Mouse (Mus musculus) right cerebral cortex, postnatal 36 days (tissue): ENCODE data around the gene Pnpla7.
"Not testable (repeated sequence)": the region's sequence is repeated elsewhere in the genome, so short reads cannot be mapped to it uniquely, and the experiment has no call there.

Source experiments
- DNase-seq, 2 experiments: peaks; one replicate each; pipeline ENCODE4 v3.0.0; 2022; ENCODE audit warnings: low spot score in 2 of 2, mixed read lengths in 1 of 2

Pnpla7 gene

DNA sequence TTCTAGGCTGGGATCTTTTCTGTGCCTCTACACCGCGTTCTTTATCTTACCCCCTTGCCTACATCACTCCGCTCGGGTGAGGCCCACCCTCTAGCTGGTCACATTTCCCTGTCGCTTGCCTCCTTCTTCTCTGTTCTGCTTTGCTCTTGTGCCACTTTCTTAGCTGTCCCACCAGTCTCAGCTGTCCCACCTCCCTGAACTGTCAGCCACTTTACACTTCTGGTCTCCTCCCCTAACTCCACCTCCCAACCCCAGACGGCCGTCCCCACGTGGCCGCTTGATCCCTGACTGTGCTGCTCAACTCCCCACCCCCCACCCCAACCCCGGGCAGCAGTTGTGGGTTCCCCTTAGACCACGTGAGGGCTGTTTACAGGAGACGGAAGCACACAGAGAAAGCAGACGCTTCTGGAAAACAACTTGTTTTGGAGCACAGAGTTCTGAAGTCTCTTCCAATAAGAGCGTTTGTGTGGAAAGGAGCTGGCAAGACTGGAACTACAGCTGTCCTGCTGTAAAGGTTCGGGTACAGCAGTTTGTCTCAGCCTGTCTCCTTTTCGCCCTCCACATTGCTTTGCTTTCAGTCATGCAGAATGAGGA is at the start of gene Pnpla7:
Gene Pnpla7 (plus strand): TSS at position 330 of the 594 bp plus-strand sequence.
- peak; percentile 66 to 71 for DNase-seq

DNA sequence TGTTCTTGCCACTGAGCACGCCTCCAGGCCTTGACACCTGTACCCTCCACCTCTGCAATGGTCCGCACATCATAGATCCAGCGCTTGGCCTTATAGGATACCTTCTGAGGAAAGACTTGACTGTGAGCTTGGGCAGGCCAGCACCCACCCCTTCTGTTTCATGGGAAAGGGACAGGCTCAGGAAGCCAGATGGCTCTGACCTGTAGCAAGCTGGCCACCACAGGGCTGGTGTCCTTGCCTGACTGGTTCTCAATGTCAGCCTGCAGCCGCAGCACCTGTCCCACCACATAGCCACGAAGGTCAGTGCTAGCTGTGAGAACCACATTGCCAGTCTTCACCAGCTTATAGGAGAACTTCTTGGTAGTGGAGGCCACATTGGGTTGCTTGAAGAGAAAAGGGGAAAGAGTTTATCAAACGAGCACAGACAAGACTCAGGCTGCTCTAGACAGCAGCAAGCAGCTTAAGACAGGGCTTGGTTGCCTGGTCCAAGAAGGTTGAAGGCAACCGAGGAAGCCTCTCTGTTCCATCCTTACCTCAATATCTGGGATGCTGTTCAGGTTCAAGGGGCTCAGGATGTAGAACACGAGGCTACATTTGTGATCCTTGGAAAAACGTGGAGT is 49.4 kb upstream of the Pnpla7 start:
- no peak for DNase-seq

DNA sequence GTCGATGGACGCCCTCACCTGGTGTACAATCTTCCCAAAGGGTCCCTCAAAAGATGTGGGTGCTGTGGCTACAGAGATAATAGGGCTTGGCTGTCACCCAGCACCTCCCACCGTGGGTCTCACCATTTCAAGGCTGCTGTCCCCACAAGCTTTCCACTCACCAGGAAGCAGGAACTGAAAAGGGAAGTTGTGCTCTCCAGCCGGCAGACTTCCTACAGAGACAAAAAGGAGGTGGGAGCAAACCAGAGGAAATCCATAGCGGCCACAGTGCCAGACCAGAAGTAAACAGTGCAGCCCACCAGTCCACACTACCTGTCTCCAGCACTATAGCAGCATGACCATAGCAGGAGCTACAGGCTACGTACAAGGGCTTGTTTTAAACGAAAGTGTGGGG is 48.9 kb upstream of the Pnpla7 start:
- DNase-seq = no peak

DNA sequence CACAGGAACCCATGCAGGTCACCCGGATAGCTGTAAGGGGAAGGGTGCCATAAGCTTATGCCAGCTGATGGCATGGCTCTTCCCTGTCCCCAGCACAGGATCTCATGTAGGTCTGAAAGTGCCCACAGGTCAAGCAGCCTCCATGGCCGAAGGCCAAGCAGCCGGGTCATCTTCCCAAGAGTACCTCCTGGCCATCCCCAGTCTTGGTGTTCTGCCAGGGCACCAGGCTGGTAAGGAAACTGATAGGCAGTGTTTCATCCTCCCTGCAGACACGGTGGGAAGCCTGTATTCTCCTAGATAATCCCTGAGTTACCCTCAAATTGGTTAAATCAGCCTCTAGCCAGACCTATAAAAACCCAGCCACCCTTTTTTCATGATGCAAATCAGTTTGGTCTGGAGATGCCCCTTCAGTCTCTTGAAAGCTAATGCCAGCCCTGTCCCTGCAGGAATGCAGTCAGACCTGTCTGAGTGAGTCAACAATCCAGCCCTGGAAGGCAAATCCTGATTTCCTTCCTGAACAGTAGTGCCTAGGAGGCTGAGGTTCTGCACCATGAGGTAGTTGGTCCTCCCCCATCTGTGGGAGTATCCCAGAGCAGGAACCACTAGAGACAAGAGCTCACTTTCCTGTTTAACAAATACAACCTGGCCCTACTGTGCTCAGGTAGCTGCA is 47.9 kb upstream of the Pnpla7 start:
- no peak for DNase-seq

DNA sequence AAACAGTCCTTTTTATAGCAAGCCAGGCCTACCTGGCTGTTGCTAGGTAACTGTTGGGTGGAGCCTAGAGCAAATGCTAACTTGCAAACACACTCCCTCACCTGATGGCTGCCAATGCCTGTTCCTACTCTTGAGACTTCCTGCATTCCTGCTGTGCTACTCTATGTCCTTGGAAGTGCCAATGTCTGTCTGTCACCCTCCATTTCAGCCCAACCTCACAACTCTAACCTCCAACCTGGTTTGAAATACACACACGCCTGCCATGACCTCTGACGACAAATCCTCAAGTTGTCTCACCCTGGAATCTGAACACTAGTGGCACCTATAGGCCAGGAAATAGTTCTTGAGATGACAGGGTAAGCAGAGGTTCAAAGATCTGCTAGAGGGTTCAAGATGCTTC is 46.7 kb upstream of the Pnpla7 start:
- no peak for DNase-seq

DNA sequence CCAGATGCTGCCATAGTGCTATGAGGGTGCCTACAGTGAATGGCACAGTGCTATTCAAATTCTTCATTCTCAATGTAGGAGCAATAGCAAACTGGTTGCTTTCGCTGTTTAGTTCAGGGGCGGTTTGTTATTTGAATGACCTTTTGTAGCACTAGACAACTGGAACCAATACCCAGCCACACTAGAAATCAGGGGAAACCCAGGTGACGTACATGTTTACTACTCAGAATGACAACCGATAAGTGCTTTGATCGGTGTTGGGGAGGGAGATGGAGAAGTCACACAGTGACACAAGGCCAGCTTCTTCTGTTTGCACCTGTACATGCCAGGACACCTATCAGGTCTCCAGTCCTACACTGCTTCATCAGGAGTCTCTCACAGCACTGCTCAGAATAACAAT is 46.2 kb upstream of the Pnpla7 start:
- DNase-seq = no peak

DNA sequence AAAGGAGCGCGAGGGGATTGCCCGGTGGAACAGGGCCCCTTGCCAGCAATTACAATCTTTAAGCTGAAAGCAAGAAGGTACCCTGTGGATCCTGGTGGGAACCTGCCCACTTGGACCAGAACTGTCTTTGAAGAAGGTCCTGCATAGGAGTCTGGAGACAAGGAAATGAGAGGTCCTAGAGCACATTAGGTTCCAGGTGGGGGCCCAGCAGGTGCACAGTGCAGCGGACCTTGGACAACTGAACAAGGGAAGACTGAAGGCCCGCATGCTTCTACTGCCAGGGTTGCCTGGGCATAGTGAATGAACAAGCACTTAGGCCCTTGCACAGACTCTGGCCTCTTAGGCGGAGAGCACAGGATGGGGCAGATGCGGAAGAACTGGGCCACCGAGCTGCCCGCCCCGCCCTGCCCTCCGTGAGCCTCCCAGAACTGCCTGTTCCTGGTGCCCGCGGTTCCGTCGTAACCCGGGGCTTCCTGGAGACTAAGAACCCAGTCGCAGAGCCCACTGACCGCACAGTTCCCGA is 41.3 kb upstream of the Pnpla7 start:
- no peak for DNase-seq

DNA sequence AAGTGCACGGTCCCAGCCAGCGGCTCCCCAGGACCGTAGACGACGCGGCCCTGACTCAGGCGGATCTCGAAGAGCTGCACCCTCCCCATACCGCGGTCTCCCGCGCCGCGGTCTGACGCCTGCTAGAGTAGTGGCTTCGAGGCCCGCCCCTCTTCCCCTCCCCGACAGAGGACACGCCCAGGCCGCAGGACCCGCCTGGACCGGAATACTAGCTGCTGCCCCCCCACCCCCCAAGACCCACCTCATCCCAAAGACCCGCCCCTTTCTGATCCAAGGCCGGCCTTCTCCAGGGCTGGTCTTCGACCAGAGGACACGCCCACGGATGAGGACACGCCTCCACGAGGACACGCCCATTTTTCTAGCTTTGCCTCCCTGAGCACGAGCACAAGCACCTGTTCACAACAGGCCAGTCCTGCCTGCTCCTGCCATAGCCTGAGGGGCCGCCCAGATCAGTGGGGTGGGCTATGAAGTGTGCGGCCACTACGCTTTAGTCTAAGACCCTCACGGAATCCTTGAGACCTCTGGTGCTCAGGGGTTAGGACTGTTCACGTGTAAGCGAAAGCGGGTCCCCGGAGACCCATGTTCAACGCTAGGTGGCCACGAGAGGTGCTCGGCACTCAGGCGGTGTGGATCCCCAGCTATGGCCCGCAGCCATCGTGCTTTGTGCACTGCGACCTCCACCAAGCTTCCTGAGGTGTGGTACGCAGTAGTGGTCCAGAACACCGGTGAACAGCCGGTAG is 40.6 kb upstream of the Pnpla7 start, which contains the start of gene Arrdc1:
Gene Arrdc1 (minus strand): TSS at position 196 of the 740 bp plus-strand sequence.
- peak; percentile 69 to 81 for DNase-seq

DNA sequence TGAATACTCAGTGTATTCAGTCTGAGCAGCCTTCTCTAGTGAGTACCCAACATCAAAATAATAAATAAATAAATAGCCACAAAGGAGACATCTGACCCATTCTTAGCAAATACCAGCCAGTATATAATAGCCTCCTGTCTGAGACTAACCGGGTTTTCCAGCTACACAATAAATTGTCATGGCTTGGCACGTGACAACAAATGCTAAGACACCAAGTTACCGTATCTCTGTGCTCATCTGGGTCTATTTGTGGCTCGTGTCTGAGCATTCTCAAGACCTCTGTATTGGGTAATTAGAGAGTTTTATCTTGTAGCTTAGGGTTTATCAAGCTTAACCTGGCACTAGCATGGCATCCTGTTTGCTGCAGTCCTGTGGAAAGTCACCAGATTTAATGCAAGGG is 33.7 kb upstream of the Pnpla7 start:
- no peak for DNase-seq

DNA sequence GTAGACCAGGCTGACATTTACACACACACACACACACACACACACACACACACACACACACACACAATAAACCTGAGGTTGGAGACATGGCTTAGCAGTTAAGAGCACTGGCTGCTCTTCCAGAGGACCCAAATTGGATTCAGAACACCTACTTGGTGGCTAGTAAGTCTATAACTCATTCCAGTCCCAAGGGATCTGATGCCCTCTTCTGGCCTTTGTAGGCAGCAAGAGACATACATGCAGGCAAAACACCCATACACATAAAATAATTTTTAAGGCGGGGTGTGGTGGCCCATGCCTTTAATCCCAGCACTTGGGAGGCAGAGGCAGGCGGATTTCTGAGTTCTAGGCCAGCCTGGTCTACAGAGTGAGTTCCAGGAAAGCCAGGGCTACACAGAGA is 31.5 kb upstream of the Pnpla7 start:
- DNase-seq = not testable (repeated sequence)

DNA sequence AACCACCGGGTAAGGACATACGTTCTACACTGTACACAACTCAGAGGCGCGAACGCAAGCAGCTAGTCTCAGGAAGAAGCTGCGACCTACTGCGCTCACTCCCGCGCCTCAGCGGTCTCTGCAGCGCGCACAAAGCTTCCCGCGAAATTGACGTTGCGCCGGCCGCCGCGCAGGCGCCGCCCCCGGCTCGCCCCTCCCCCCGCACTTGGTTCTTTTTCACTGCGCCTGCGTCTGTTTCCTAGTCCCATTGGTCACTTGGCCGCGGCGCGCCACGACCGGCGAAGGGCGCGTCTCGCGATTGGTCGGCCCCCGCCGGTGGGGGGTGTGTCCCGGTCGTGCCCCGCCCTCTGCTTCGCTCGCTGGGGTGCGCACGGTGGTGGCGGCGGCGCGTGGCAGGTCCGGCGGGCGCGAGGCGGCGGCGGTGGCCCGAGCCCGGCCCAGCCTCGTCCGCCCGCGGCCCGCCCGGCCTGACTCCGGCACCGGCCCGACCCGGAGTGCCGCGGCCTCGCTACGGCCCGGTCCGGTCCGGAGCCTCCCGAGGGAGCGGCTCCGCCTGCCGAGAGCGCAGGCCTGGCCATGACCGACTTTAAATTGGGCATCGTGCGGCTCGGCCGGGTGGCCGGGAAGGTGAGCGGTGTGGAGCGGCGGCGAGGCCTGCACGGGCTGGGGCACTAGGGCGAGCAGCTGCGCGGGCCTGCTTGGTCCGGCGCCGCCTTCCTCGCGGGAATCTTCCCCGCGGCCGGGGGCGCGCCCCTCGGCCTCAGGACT is 26.2 kb upstream of the Pnpla7 start, which contains the start of gene Zmynd19:
Gene Zmynd19 (plus strand): TSS at position 372 of the 768 bp plus-strand sequence.
- peak; percentile 95 for DNase-seq

DNA sequence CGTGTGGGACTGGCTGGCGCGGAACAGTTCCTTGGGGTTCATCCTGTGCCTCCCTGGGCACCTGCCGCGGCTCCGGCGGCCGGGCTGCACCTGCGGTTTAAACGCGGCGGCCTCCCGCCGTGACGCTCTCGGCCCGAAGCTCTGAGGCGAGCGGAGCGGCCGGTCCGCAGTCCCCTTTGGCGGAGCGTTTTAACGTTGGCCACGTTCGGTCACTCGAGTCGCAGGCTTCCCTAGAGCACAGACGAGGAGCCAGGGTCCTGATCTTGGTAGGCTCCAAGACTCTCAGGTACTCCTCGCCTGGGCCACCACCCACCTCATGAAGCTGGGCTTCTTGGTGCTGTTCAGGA is 25.7 kb upstream of the Pnpla7 start:
- DNase-seq = no peak

DNA sequence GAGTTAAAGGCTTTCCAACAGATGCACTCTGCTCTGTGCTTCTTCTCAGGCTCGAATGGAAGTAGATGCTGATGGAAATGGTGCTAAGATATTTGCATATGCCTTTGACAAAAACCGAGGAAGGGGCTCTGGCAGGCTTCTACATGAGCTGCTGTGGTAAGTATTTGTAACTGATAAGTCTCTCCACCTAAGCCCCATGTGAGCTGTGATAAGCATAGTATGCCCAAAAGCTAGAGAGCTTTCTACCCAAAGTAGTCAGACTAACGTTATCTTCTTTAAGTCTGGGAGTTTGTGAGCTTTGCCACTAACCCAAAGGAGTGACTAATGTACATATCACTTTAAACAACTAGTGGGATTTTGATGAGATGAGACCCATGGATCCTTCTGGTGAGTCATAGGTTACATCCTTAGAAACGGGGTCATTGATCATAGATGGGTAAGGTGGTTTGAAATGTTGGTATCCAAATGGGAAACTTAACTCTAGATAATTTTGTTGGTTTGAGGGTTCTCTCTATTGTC is 23.2 kb upstream of the Pnpla7 start:
- no peak for DNase-seq

DNA sequence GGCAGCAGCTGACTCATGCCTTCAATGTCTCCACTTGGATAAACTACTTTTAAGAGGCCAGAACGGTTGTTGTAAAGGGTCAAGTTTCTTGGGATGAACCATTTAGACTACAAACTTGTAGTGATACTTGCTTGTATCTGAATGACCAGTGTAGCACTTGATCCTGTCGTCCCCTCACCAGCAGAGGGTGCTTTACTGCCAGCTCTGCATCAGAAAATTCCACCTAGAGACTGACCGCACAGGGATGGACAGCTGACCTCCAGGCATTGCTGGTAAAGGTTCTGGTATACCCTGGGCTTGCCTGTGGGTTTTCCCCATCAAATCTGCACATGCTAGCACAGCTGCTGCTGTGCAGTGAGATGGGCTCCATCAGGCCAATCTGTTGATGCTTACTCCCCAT is 14.9 kb upstream of the Pnpla7 start:
- DNase-seq = no peak

DNA sequence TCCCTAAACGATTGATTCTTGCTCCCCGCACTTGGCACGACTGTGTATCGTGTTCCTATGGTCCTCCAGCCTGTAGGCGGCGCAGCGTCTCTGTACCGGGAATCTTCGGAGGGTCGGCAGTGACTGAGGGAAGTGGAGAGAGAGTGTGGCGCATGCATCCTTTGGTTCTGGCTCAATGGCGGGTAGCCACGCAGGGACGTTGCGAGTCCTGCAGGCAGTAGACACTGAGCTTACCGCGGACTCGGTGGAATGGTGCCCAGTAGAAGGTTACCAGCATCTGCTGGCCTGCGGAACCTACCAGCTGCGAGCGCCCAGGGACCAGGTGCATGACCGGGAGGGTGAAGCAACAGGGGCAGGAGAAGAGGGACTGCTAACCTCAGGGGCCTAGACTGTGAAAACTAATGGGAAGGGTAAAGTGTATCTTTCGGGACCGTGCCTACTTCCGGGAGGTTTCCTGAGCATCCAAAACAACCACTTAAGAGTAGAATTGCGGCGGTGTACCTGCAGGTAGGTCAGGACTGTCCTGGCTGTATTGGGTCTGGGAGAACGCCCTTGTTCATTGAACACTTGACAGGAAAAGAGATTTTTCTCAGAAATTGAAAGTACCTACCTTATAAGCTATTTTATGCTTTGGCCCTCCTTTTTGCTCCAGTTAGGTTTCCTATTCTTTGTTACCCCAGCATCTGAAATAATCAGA is 13.4 kb upstream of the Pnpla7 start, which contains the start of gene Dph7:
Gene Dph7 (plus strand): TSS at position 97 of the 697 bp plus-strand sequence.
- DNase-seq = peak; percentile 79 to 83

DNA sequence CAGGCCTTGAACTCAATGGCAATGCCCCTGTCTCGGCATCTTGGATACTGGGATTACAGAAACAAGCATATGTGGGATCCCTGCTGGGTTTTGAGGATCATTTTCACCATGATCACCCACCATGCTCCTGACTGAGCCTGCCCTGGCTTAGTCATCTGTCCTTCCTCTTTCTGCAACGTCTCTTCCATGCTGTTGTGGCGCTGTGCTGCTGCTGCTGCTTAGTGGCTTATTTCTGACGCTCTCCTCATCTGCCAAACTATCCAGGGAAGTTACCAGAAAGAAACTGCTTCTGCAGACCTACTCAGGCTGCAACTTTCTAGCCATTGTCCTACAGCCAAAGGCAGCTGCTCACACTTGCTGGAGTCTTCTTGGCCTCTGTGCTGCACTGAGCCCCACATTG is 5.4 kb upstream of the Pnpla7 start:
- no peak for DNase-seq

DNA sequence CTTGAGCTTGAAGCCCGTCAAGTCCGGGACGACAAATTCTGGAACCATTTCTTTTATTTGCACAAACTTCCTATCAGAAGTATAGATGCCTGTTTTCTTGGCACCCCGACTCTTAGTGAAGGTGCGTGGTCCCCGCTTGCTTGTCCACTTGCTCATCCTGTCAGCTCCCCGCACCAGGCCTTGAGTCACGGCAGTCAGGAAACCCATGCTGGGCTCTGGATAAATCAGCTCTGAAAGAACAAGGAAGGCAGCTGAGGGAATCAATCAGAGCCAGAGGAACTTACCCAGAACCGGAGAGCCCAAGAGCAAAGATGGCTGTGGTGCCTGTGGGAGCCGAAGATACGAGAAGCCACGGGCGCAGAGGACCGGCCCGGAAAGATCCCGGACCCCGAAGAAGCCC is 1.4 kb upstream of the Pnpla7 start:
- DNase-seq = peak; percentile 15

DNA sequence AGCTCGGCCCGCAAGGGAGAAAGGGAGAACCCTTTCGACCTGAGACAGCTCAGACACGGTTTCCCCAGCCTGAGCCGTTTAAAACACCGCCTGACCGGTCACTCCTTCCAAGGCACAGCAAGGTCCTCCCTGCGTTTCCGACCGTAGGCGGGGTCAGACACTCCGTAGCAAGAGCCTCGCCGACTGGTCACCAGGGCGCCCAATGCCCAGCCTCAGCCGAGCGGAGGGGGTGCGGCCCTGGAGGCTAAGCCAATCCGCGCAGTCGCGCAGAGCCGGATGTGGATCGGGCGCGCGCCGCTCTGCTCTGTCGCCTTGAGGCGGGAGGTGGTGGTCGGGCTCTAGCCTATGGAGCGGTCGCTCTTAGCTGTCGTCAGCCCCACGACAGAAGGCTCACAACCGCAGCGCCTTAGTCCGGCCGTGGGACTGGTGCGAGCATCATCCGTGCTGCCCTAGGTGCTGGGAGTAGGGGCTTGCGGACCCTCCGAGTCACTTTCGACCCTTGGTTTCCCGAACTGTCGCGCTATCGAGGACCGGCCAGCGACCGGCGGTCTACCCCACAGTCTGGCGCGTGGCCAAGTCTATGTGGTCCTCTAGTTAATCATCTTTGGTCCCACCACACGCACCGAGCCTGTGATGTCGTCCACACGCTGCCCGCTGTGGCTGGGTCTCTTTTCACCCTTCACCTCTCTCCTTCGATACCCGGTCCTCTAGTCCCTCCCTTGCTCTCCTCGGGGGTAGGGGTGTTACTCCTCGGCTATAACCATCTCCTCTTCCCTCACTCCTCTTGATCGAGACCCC is 728 bp upstream of the Pnpla7 start, which contains the start of gene Mrpl41:
Gene Mrpl41 (minus strand): TSS at position 193 of the 798 bp plus-strand sequence.
- DNase-seq = peak; percentile 96 to 97

DNA sequence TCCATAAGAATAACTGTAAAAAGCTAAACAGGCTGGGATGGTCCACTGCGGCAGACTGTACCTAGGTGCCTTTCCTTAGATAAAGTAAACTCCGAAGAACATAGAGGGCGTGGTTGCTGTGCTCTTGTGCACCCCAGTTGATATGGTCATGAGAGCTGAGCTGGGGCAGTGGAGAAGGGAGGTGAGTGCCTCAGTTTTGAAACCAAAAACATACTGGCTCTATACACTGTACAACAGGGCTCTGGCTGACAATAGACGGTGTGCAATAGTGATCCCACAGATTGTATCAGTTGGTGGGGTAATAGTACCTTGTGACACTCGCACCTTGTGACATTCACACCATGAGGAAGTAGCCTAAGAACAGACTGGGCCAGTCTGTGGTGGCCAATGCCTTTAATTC is 1.1 kb downstream of the Pnpla7 start:
- DNase-seq = no peak

DNA sequence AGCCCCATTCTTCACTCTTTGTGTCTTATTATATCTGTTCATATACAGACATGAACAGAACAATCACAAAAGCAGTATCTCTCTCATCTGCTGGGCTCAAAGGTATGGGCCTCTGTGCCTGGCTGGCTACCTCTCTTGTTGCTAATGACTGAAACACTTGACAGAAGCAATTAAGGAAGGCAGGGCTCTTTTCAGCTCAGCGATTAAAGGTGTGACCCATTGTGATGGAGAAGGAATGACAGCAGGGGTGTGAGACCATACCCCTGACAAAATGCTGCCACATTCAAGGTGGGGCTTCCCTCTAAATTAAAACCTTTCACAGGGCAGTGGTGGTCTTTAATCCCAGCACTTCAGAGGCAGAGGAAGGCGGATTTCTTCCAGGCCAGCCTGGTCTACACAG is 11.9 kb downstream of the Pnpla7 start:
- DNase-seq = no peak
